Mouse (Mus musculus) intestine, embryonic 14.5 days (tissue): ENCODE measurements around the gene Gpbar1. TPM values are rescaled to one million over a fixed set of nuclear protein-coding genes. Genes with fewer than 3 reads are reported as not detected.

Source experiments
- ATAC-seq: fragments of 200-750 bp; cut with Nextera tagmentation; replicated peaks from 2 replicates; pipeline ENCODE4 v1.8.0; 2017; ENCODE audit warnings: low read depth, moderate number of reproducible peaks, moderate TSS enrichment, moderate library complexity; ENCODE audit not compliant: low FRiP score, low TSS enrichment
- DNase-seq: peaks from one replicate; pipeline ENCODE4 v3.0.0-alpha.2; 2018; ENCODE audit warnings: low spot score
- H3K27ac ChIP-seq: fragments of 300-500 bp; sonication (generic); 2 replicates; pipeline ENCODE4 v1.5.1; 2014; ENCODE audit warnings: low read depth, mild to moderate bottlenecking, control low read depth
- H3K27me3 ChIP-seq: fragments of 300-500 bp; sonication (generic); replicated peaks from 2 replicates; pipeline ENCODE4 v1.6.1; 2014; ENCODE audit warnings: low read length, control low read depth; ENCODE audit not compliant: control insufficient read depth, insufficient read depth
- H3K36me3 ChIP-seq: fragments of 300-500 bp; sonication (generic); 2 replicates; pipeline ENCODE4 v1.6.1; 2014; ENCODE audit warnings: low read length, control low read depth; ENCODE audit not compliant: control insufficient read depth, insufficient read depth
- H3K4me1 ChIP-seq: fragments of 300-500 bp; sonication (generic); replicated peaks from 2 replicates; pipeline ENCODE4 v1.6.1; 2014; ENCODE audit warnings: low read length, control low read depth, mixed read lengths; ENCODE audit not compliant: control insufficient read depth, insufficient read depth
- H3K4me2 ChIP-seq: fragments of 300-500 bp; sonication (generic); 2 replicates; pipeline ENCODE4 v1.6.1; 2014; ENCODE audit warnings: low read length
- H3K4me3 ChIP-seq: fragments of 300-500 bp; sonication (generic); 2 replicates; pipeline ENCODE4 v1.5.1; 2014; ENCODE audit warnings: low read depth, low read length, control low read depth, mixed read lengths
- H3K9ac ChIP-seq: fragments of 300-500 bp; sonication (generic); 2 replicates; pipeline ENCODE4 v1.6.1; 2014; ENCODE audit warnings: mild to moderate bottlenecking, low read length
- H3K9me3 ChIP-seq: fragments of 300-500 bp; sonication (generic); 2 replicates; pipeline ENCODE4 v1.6.1; 2016; ENCODE audit warnings: low read length, control low read depth; ENCODE audit not compliant: control insufficient read depth
- WGBS: fragments of 180-500 bp; shearing (Covaris S2); extraction: QIAGEN DNeasy Blood & Tissue Kit; methylation state at CpG from one replicate; pipeline ENCODE4 v1.1.7; 2014; 5-methylcytosine and 5-hydroxymethylcytosine counted together
- polyA plus RNA-seq: library from polyadenylated mRNA; unstranded; fragments of >200 nt; fragmentation: Nextera tagmentation; extraction: Ambion mirVana; gene quantifications from 2 replicates; pipeline ENCODE4 v1.2.1, GENCODE M21; 2014

Gpbar1 gene
- 9.1 and 10.7 TPM in 2 replicates for polyA plus RNA-seq

- Histone ChIP-seq H3K27ac (no peak within 1 kb of the TSS), H3K4me3 (peak within 1 kb of the TSS; percentile 27), H3K4me1 (peaks cover 52% of the 10 kb centered on the region), H3K4me2 (peak within 1 kb of the TSS; percentile 40), H3K36me3 (peaks cover 44% of the 10 kb centered on the region), H3K27me3 (no peaks in the 10 kb centered on the region), H3K9me3 (no peaks in the 10 kb centered on the region), H3K9ac (peak within 1 kb of the TSS; percentile 22)
- ATAC-seq (no peak), DNase-seq (no peak)
- WGBS: 88% methylated on average over 10 of the region's 10 CpGs
Observed at GRCm38 (mm10) chr1:74278538-74278937, at the start of gene Gpbar1. Gene Gpbar1, plus strand, starts transcription at chr1:74278550.

GRCm38 (mm10) chr1:74229942-74230341 is 48.4 kb upstream of the Gpbar1 start:
- Histone ChIP-seq H3K9me3 (no peaks in the 10 kb centered on the region), H3K4me3 (no peak overlapping the region), H3K27ac (no peak overlapping the region), H3K4me2 (no peak overlapping the region), H3K36me3 (no peaks in the 10 kb centered on the region), H3K4me1 (no peaks in the 10 kb centered on the region), H3K27me3 (no peaks in the 10 kb centered on the region), H3K9ac (no peak overlapping the region)
- 43% methylated on average over 2 of the region's 2 CpGs for WGBS
- DNase-seq: no peak
- ATAC-seq: no peak

- Histone ChIP-seq H3K27ac (no peak overlapping the region), H3K9me3 (no peaks in the 10 kb centered on the region), H3K4me1 (no peaks in the 10 kb centered on the region), H3K36me3 (no peaks in the 10 kb centered on the region), H3K4me2 (no peak overlapping the region), H3K4me3 (no peak overlapping the region), H3K27me3 (no peaks in the 10 kb centered on the region), H3K9ac (no peak overlapping the region)
- ATAC-seq: no peak
- DNase-seq: no peak
- 83% methylated on average over 1 of the region's 1 CpGs for WGBS
Observed at GRCm38 (mm10) chr1:74230992-74231391, 47.4 kb upstream of the Gpbar1 start.

- peak; percentile 92 for ATAC-seq
- 1% methylated on average over 47 of the region's 55 CpGs for WGBS
- H3K9ac ChIP-seq: peak within 1 kb of the TSS; percentile 95
- peak within 1 kb of the TSS; percentile 74 for H3K4me2 ChIP-seq
- peaks cover 36% of the 10 kb centered on the region for H3K4me1 ChIP-seq
- peak within 1 kb of the TSS; percentile 99 for H3K4me3 ChIP-seq
- no peaks in the 10 kb centered on the region for H3K27me3 ChIP-seq
- DNase-seq: peak; percentile 97
- H3K9me3 ChIP-seq: no peaks in the 10 kb centered on the region
- peak within 1 kb of the TSS; percentile 91 for H3K27ac ChIP-seq
- no peaks in the 10 kb centered on the region for H3K36me3 ChIP-seq
Observed at GRCm38 (mm10) chr1:74235938-74236589, 42.3 kb upstream of the Gpbar1 start, which contains the start of gene Arpc2. Gene Arpc2, plus strand, starts transcription at chr1:74236084.

GRCm38 (mm10) chr1:74236590-74237317 is 41.6 kb upstream of the Gpbar1 start:
- Histone ChIP-seq H3K9ac (peak overlapping the region; percentile 95), H3K4me1 (peaks cover 37% of the 10 kb centered on the region), H3K4me3 (peak overlapping the region; percentile 99), H3K27me3 (no peaks in the 10 kb centered on the region), H3K36me3 (no peaks in the 10 kb centered on the region), H3K27ac (peak overlapping the region; percentile 91), H3K9me3 (no peaks in the 10 kb centered on the region), H3K4me2 (peak overlapping the region; percentile 74)
- ATAC-seq (peak; percentile 34), DNase-seq (no peak)
- under 1% methylated on average over 48 of the region's 57 CpGs for WGBS

GRCm38 (mm10) chr1:74237671-74238070 is 40.7 kb upstream of the Gpbar1 start:
- no peaks in the 10 kb centered on the region for H3K27me3 ChIP-seq
- WGBS: 23% methylated on average over 5 of the region's 5 CpGs
- H3K27ac ChIP-seq: peak overlapping the region; percentile 91
- H3K4me2 ChIP-seq: peak overlapping the region; percentile 74
- H3K36me3 ChIP-seq: no peaks in the 10 kb centered on the region
- DNase-seq (no peak), ATAC-seq (no peak)
- no peaks in the 10 kb centered on the region for H3K9me3 ChIP-seq
- H3K4me3 ChIP-seq: peak overlapping the region; percentile 99
- H3K4me1 ChIP-seq: peaks cover 37% of the 10 kb centered on the region
- H3K9ac ChIP-seq: peak overlapping the region; percentile 95

- H3K27me3 ChIP-seq: no peaks in the 10 kb centered on the region
- peak overlapping the region; percentile 74 for H3K4me2 ChIP-seq
- H3K9me3 ChIP-seq: no peaks in the 10 kb centered on the region
- DNase-seq: no peak
- no peak for ATAC-seq
- peak overlapping the region; percentile 95 for H3K9ac ChIP-seq
- H3K36me3 ChIP-seq: no peaks in the 10 kb centered on the region
- peak overlapping the region; percentile 99 for H3K4me3 ChIP-seq
- H3K27ac ChIP-seq: no peak overlapping the region
- 50% methylated on average over 1 of the region's 1 CpGs for WGBS
- H3K4me1 ChIP-seq: peaks cover 37% of the 10 kb centered on the region
Observed at GRCm38 (mm10) chr1:74238136-74238535, 40.2 kb upstream of the Gpbar1 start.

GRCm38 (mm10) chr1:74239162-74239561 is 39.2 kb upstream of the Gpbar1 start:
- no peaks in the 10 kb centered on the region for H3K9me3 ChIP-seq
- H3K27me3 ChIP-seq: no peaks in the 10 kb centered on the region
- no peaks in the 10 kb centered on the region for H3K36me3 ChIP-seq
- peak overlapping the region; percentile 64 for H3K27ac ChIP-seq
- peak overlapping the region; percentile 13; the same call in 1 of the 2 replicates for H3K9ac ChIP-seq
- peaks cover 44% of the 10 kb centered on the region for H3K4me1 ChIP-seq
- H3K4me3 ChIP-seq: peak overlapping the region; percentile 99
- H3K4me2 ChIP-seq: peak overlapping the region; percentile 74
- no peak for ATAC-seq
- DNase-seq: peak; percentile 53
- 18% methylated on average over 7 of the region's 7 CpGs for WGBS
